Mouse (Mus musculus): ENCODE data around the gene Nbl1. TPM values are rescaled to one million over a fixed set of nuclear protein-coding genes. Genes with fewer than 3 reads are reported as not detected.

The Nbl1 gene
- polyA plus RNA-seq, 1 experiment, result 5.4 TPM

- Histone ChIP-seq H3K4me3 (ENCODE audit: control insufficient read depth, low read depth, low read length) (no peak overlapping the region), H3K27me3 (ENCODE audit: control insufficient read depth, insufficient read depth, low read length) (no peaks in the 10 kb centered on the region), H3K27ac (ENCODE audit: control insufficient read depth, insufficient read depth, low read depth, low read length) (no peak overlapping the region), H3K36me3 (ENCODE audit: control insufficient read depth, insufficient read depth, low read length) (no peaks in the 10 kb centered on the region), H3K4me1 (ENCODE audit: control insufficient read depth, insufficient read depth, low read length) (peaks cover 7% of the 10 kb centered on the region)
- TF ChIP-seq POLR2A (IDR thresholded peaks at IDR 0.05; ENCODE audit: control insufficient read depth, low read depth, low read length) (no peak), CTCF (IDR thresholded peaks at IDR 0.05; ENCODE audit: control insufficient read depth, insufficient read depth, insufficient replicate concordance, low read depth, low read length) (no peak)
Observed at GRCm38 (mm10) chr4:139081270-139081931, 11.4 kb downstream of the Nbl1 start.

GRCm38 (mm10) chr4:139080259-139080658 lies 12.5 kb downstream of the Nbl1 start:
- Histone ChIP-seq H3K36me3 (ENCODE audit: control insufficient read depth, insufficient read depth, low read length) (no peaks in the 10 kb centered on the region), H3K4me1 (ENCODE audit: control insufficient read depth, insufficient read depth, low read length) (peaks cover 7% of the 10 kb centered on the region), H3K27ac (ENCODE audit: control insufficient read depth, insufficient read depth, low read depth, low read length) (no peak overlapping the region), H3K4me3 (ENCODE audit: control insufficient read depth, low read depth, low read length) (no peak overlapping the region), H3K27me3 (ENCODE audit: control insufficient read depth, insufficient read depth, low read length) (no peaks in the 10 kb centered on the region)
- TF ChIP-seq POLR2A (IDR thresholded peaks at IDR 0.05; ENCODE audit: control insufficient read depth, low read depth, low read length), result no peak
- TF ChIP-seq CTCF (IDR thresholded peaks at IDR 0.05; ENCODE audit: control insufficient read depth, insufficient read depth, insufficient replicate concordance, low read depth, low read length), result no peak

- Histone ChIP-seq H3K36me3 (ENCODE audit: control insufficient read depth, insufficient read depth, low read length) (no peaks in the 10 kb centered on the region), H3K27me3 (ENCODE audit: control insufficient read depth, insufficient read depth, low read length) (no peaks in the 10 kb centered on the region), H3K27ac (ENCODE audit: control insufficient read depth, insufficient read depth, low read depth, low read length) (no peak overlapping the region), H3K4me1 (ENCODE audit: control insufficient read depth, insufficient read depth, low read length) (peaks cover 16% of the 10 kb centered on the region), H3K4me3 (ENCODE audit: control insufficient read depth, low read depth, low read length) (no peak overlapping the region)
- TF ChIP-seq POLR2A (IDR thresholded peaks at IDR 0.05; ENCODE audit: control insufficient read depth, low read depth, low read length) (no peak), CTCF (IDR thresholded peaks at IDR 0.05; ENCODE audit: control insufficient read depth, insufficient read depth, insufficient replicate concordance, low read depth, low read length) (no peak)
Observed at GRCm38 (mm10) chr4:139079439-139079838, 13.4 kb downstream of the Nbl1 start.

- H3K27ac ChIP-seq (ENCODE audit: control insufficient read depth, insufficient read depth, low read depth, low read length), result no peak overlapping the region
- H3K27me3 ChIP-seq (ENCODE audit: control insufficient read depth, insufficient read depth, low read length), result no peaks in the 10 kb centered on the region
- H3K4me3 ChIP-seq (ENCODE audit: control insufficient read depth, low read depth, low read length), result no peak overlapping the region
- TF ChIP-seq POLR2A (IDR thresholded peaks at IDR 0.05; ENCODE audit: control insufficient read depth, low read depth, low read length) (no peak), CTCF (IDR thresholded peaks at IDR 0.05; ENCODE audit: control insufficient read depth, insufficient read depth, insufficient replicate concordance, low read depth, low read length) (no peak)
- peaks cover 17% of the 10 kb centered on the region for H3K4me1 ChIP-seq (ENCODE audit: control insufficient read depth, insufficient read depth, low read length)
- H3K36me3 ChIP-seq (ENCODE audit: control insufficient read depth, insufficient read depth, low read length), result no peaks in the 10 kb centered on the region
Observed at GRCm38 (mm10) chr4:139078726-139079125, 14.1 kb downstream of the Nbl1 start.

- no peak overlapping the region for H3K4me3 ChIP-seq (ENCODE audit: control insufficient read depth, low read depth, low read length)
- H3K27ac ChIP-seq (ENCODE audit: control insufficient read depth, insufficient read depth, low read depth, low read length), result no peak overlapping the region
- no peaks in the 10 kb centered on the region for H3K36me3 ChIP-seq (ENCODE audit: control insufficient read depth, insufficient read depth, low read length)
- peaks cover 16% of the 10 kb centered on the region for H3K4me1 ChIP-seq (ENCODE audit: control insufficient read depth, insufficient read depth, low read length)
- TF ChIP-seq POLR2A (IDR thresholded peaks at IDR 0.05; ENCODE audit: control insufficient read depth, low read depth, low read length), result no peak
- no peak for TF ChIP-seq CTCF (IDR thresholded peaks at IDR 0.05; ENCODE audit: control insufficient read depth, insufficient read depth, insufficient replicate concordance, low read depth, low read length)
- no peaks in the 10 kb centered on the region for H3K27me3 ChIP-seq (ENCODE audit: control insufficient read depth, insufficient read depth, low read length)
Observed at GRCm38 (mm10) chr4:139078313-139078712, 14.5 kb downstream of the Nbl1 start.

GRCm38 (mm10) chr4:139075915-139076314 lies 16.9 kb downstream of the Nbl1 start:
- H3K27ac ChIP-seq (ENCODE audit: control insufficient read depth, insufficient read depth, low read depth, low read length), result no peak overlapping the region
- H3K4me3 ChIP-seq (ENCODE audit: control insufficient read depth, low read depth, low read length), result no peak overlapping the region
- TF ChIP-seq CTCF (IDR thresholded peaks at IDR 0.05; ENCODE audit: control insufficient read depth, insufficient read depth, insufficient replicate concordance, low read depth, low read length), result no peak
- TF ChIP-seq POLR2A (IDR thresholded peaks at IDR 0.05; ENCODE audit: control insufficient read depth, low read depth, low read length), result no peak
- H3K27me3 ChIP-seq (ENCODE audit: control insufficient read depth, insufficient read depth, low read length), result no peaks in the 10 kb centered on the region
- no peaks in the 10 kb centered on the region for H3K36me3 ChIP-seq (ENCODE audit: control insufficient read depth, insufficient read depth, low read length)
- peaks cover 10% of the 10 kb centered on the region for H3K4me1 ChIP-seq (ENCODE audit: control insufficient read depth, insufficient read depth, low read length)

- no peak for TF ChIP-seq CTCF (IDR thresholded peaks at IDR 0.05; ENCODE audit: control insufficient read depth, insufficient read depth, insufficient replicate concordance, low read depth, low read length)
- H3K4me1 ChIP-seq (ENCODE audit: control insufficient read depth, insufficient read depth, low read length), result peaks cover 10% of the 10 kb centered on the region
- H3K4me3 ChIP-seq (ENCODE audit: control insufficient read depth, low read depth, low read length), result peak within 1 kb of the TSS; percentile 55
- H3K36me3 ChIP-seq (ENCODE audit: control insufficient read depth, insufficient read depth, low read length), result no peaks in the 10 kb centered on the region
- H3K27me3 ChIP-seq (ENCODE audit: control insufficient read depth, insufficient read depth, low read length), result no peaks in the 10 kb centered on the region
- H3K27ac ChIP-seq (ENCODE audit: control insufficient read depth, insufficient read depth, low read depth, low read length), result no peak within 1 kb of the TSS
Observed at GRCm38 (mm10) chr4:139075041-139075711, 17.6 kb downstream of the Nbl1 start, which contains the start of gene Htr6. Htr6 (minus strand) TSS chr4:139075570.

Measured in testis, adult 2 months (tissue).